Mouse (Mus musculus) heart, embryonic 10.5 days (tissue): ENCODE results near the gene Prkab2. TPM values are rescaled to one million over a fixed set of nuclear protein-coding genes. Genes with fewer than 3 reads are reported as not detected.

ENCODE experiments used
- DNase-seq: peaks from one replicate; pipeline ENCODE4 v3.0.0-alpha.2; 2017; ENCODE audit warnings: low spot score
- H3K27ac ChIP-seq: fragments of 300-500 bp; sonication (generic); 2 replicates; pipeline ENCODE4 v1.5.1; 2016; ENCODE audit warnings: mild to moderate bottlenecking
- H3K27me3 ChIP-seq: fragments of 300-500 bp; sonication (generic); 2 replicates; pipeline ENCODE4 v1.6.1; 2016; ENCODE audit warnings: mild to moderate bottlenecking; ENCODE audit not compliant: poor library complexity, insufficient read depth, severe bottlenecking
- H3K36me3 ChIP-seq: fragments of 300-500 bp; sonication (generic); 2 replicates; pipeline ENCODE4 v1.6.1; 2016; ENCODE audit warnings: mild to moderate bottlenecking, moderate library complexity
- H3K4me1 ChIP-seq: fragments of 300-500 bp; sonication (generic); 2 replicates; pipeline ENCODE4 v1.6.1; 2016; ENCODE audit warnings: mild to moderate bottlenecking
- H3K4me3 ChIP-seq: fragments of 300-500 bp; sonication (generic); 2 replicates; pipeline ENCODE4 v1.5.1; 2016; ENCODE audit warnings: mild to moderate bottlenecking, moderate library complexity
- H3K9me3 ChIP-seq: fragments of 300-500 bp; sonication (generic); 2 replicates; pipeline ENCODE4 v1.6.1; 2016; ENCODE audit warnings: mild to moderate bottlenecking, moderate library complexity
- WGBS: fragments of 180-500 bp; shearing (Covaris S2); methylation state at CpG from one replicate; pipeline ENCODE4 v1.1.7; 2016; 5-methylcytosine and 5-hydroxymethylcytosine counted together
- microRNA-seq: library from miRNA; unstranded; fragments of <30 nt; microRNA quantifications from one replicate; pipeline ENCODE4, GENCODE M21; 2017
- polyA plus RNA-seq: library from polyadenylated mRNA; unstranded; fragments of >200 nt; fragmentation: Nextera tagmentation; extraction: Ambion mirVana; gene quantifications from 2 replicates; pipeline ENCODE4 v1.2.1, GENCODE M21; 2016

Gene Prkab2
- polyA plus RNA-seq, 1 experiment from 2014 or later: 16.2 TPM

DNA sequence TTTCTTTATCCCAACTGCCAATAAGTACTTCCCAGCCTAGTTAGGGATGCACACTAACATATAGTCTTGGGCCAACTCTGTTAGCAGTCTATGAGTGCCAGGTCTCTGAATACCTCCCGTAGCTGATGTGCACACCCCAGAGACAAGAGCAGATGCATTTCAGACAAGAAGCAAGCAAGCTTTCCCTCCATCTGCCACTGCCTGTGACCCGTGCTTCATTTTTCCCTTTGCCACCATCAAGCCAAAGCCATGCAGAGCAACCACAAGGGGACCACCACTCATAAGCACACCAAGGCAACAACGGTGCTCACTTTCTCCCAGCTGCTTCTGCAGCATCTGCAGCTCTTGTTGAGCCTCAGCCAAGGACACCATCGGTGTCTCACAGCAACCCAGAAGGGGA, 48.6 kb downstream of the Prkab2 start:
- 88% methylated on average over 4 of the region's 4 CpGs for WGBS
- Histone ChIP-seq H3K4me1 (no peaks in the 10 kb centered on the region), H3K36me3 (peaks cover 86% of the 10 kb centered on the region), H3K9me3 (no peaks in the 10 kb centered on the region), H3K27me3 (no peaks in the 10 kb centered on the region), H3K4me3 (no peak overlapping the region), H3K27ac (no peak overlapping the region)
- DNase-seq: peak; percentile 61

DNA sequence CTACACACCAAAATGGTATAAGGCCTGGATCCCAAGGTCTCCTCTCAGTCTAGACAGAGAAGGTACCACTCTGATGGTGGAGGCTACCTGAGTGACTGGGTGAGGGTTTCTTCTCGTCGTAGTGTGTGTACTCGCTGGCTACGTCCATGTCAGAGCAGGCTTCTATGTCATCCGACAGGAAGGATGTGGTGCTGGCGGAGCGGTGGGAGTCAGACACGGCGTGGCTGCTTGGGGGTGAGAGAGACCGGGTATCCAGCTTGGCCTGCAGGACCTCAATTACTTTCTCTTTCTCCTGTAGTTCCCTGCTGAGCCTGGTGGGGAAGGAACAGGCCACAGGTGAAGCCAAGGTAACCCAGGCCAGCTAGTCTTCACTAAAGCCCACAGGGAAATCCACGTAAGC, 52.1 kb downstream of the Prkab2 start:
- Histone ChIP-seq H3K9me3 (no peaks in the 10 kb centered on the region), H3K27me3 (no peaks in the 10 kb centered on the region), H3K27ac (no peak overlapping the region), H3K4me1 (no peaks in the 10 kb centered on the region), H3K36me3 (peaks cover 84% of the 10 kb centered on the region), H3K4me3 (no peak overlapping the region)
- DNase-seq: peak; percentile 52
- WGBS: 89% methylated on average over 11 of the region's 11 CpGs

DNA sequence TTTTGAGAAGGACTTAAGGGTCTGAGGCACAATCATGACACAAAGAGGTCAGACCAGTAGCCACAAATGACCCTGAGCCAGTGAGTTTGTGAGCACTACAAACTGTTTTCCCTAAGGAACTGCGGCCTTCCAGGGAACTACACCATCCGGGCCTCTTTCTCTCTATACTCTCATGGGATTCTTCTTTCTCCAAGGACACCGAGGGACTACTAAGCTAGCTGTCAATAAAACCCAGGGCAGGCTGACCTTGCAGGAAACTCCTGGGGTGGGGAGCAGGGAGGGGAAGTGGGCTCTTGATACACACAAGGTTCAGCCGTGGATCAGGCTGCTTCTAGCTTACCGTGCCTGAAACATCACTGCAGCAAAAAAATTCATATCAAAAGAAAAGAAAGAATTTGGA, 52.9 kb downstream of the Prkab2 start:
- Histone ChIP-seq H3K4me1 (no peaks in the 10 kb centered on the region), H3K27ac (no peak overlapping the region), H3K4me3 (no peak overlapping the region), H3K9me3 (no peaks in the 10 kb centered on the region), H3K36me3 (peaks cover 84% of the 10 kb centered on the region), H3K27me3 (no peaks in the 10 kb centered on the region)
- DNase-seq: peak; percentile 60
- 63% methylated on average over 5 of the region's 5 CpGs for WGBS

DNA sequence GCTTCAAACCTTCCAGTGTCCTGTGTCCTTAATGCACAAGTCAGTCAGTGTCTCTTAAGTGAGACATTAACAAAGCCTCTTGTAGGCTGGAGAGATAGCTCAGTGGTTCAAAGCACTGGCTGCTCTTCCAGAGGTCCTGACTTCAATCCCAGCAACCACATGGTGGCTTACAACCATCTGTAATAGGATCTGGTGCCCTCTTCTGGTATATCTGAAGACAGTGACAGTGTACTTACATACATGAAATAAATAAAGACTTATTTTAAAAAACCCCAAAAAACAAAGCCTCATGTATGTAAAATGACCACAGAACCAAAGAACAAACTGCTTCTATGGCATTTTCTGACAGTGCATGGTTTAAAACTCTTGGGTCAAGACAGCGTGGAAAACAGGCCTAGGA, 57.9 kb downstream of the Prkab2 start:
- H3K27me3 ChIP-seq: no peaks in the 10 kb centered on the region
- H3K27ac ChIP-seq: no peak overlapping the region
- WGBS: 71% methylated on average over 1 of the region's 1 CpGs
- H3K36me3 ChIP-seq: peaks cover 86% of the 10 kb centered on the region
- H3K9me3 ChIP-seq: no peaks in the 10 kb centered on the region
- H3K4me3 ChIP-seq: no peak overlapping the region
- no peaks in the 10 kb centered on the region for H3K4me1 ChIP-seq
- DNase-seq: peak; percentile 28

DNA sequence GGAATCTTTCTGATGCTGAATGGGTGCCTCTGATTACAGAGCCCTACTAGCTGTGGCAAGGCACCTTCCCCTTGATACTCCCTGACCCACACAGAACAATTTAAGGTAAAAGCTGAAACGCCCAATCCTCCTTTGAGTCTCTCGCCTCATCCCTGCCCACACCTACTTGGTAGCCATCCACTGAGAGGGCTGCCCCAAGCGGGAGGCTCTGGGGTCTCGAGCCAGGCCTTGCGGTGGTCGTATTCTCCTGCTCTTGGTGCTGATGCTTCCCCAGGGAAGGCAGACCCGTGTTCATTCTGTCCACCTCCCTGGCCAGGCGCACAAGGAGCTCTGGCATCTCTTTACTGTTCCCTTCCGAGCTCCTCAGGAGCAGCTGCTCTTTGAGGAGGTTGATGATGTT, 61.1 kb downstream of the Prkab2 start:
- WGBS: 82% methylated on average over 9 of the region's 9 CpGs
- H3K36me3 ChIP-seq: peaks cover 91% of the 10 kb centered on the region

More for the DNA sequence above, 61.1 kb downstream of the Prkab2 start:
- Histone ChIP-seq H3K27me3 (no peaks in the 10 kb centered on the region), H3K4me3 (no peak overlapping the region), H3K9me3 (no peaks in the 10 kb centered on the region), H3K27ac (no peak overlapping the region), H3K4me1 (no peaks in the 10 kb centered on the region)
- DNase-seq: peak; percentile 66

Small RNA genes lying within 50 kb of the gene (microRNA-seq; reads per million reads assigned to microRNA genes)
- gene Mir7225: not detected

Other genes with a start within 250 kb of the Prkab2 start
- gene Olfr1402, start 236.2 kb upstream of the Prkab2 start, polyA plus RNA-seq: not detected in 2 replicates
- gene Chd1l, start 48.0 kb upstream of the Prkab2 start, polyA plus RNA-seq: 21.7 and 22.8 TPM in 2 replicates
- 1.9 and 3.2 TPM in 2 replicates for gene Fmo5, start 29.4 kb upstream of the Prkab2 start, polyA plus RNA-seq
- gene Gm17651, start 16.5 kb downstream of the Prkab2 start, polyA plus RNA-seq: not detected in 2 replicates
- gene Pde4dip, start 230.5 kb downstream of the Prkab2 start, polyA plus RNA-seq: 42.0 and 84.8 TPM in 2 replicates
- gene Sec22b, start 243.0 kb downstream of the Prkab2 start, polyA plus RNA-seq: 140 and 154 TPM in 2 replicates